Mouse (Mus musculus) lung, adult 2 months (tissue): ENCODE measurements around the gene Ngly1.

Source experiments
- CTCF ChIP-seq: fragments of 200-500 bp; IDR thresholded peaks from 2 replicates; pipeline ENCODE4 v1.5.1; 2011; ENCODE audit warnings: mild to moderate bottlenecking, low read length, control low read depth; ENCODE audit not compliant: insufficient read depth
- POLR2A ChIP-seq: fragments of 200-500 bp; IDR thresholded peaks from 2 replicates; pipeline ENCODE4 v1.6.1; 2011; ENCODE audit warnings: low read depth, mild to moderate bottlenecking, control low read depth, low read length, borderline replicate concordance; ENCODE audit errors: extremely low read depth

DNA sequence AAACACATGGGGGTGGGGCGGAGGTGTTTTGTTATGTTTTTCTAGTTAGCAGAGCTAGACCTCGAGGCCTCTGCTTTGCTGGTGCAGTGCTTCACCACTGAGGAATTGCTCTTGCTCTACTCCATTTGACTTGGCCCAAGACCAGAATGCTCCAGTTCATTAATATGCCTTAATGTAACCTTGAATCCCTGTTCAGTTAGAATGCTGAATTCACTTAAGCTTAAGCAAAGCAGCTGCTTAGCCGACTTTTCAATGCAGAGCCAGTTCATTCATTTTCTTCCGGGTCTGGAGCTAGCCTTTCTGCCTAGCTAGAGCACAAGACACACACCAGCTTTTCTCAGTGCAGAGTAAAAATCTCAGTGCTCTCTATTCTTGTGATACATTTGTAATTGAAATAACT lies 30.1 kb downstream of the Ngly1 start:
- TF ChIP-seq CTCF (no peak), POLR2A (no peak)
